Mouse (Mus musculus) midbrain, embryonic 13.5 days (tissue): ENCODE results near the gene Tssk3. TPM values are rescaled to one million over a fixed set of nuclear protein-coding genes. Genes with fewer than 3 reads are reported as not detected.
A peak's percentile ranks its signal among the peaks of the same experiment; 100 is the strongest.
"Not testable (repeated sequence)": the region's sequence is repeated elsewhere in the genome, so short reads cannot be mapped to it uniquely, and the experiment has no call there.

Experiments
- ATAC-seq: fragments of 200-750 bp; cut with Nextera tagmentation; 2 replicates; pipeline ENCODE4 v1.8.0; 2017; ENCODE audit warnings: mild to moderate bottlenecking, moderate TSS enrichment, moderate library complexity
- H3K27ac ChIP-seq: fragments of 300-500 bp; sonication (generic); 2 replicates; pipeline ENCODE4 v1.5.1; 2015; ENCODE audit warnings: inconsistent platforms, mild to moderate bottlenecking, moderate library complexity
- H3K27me3 ChIP-seq: fragments of 300-500 bp; sonication (generic); 2 replicates; pipeline ENCODE4 v1.6.1; 2015; ENCODE audit warnings: mild to moderate bottlenecking, inconsistent platforms
- H3K36me3 ChIP-seq: fragments of 300-500 bp; sonication (generic); 2 replicates; pipeline ENCODE4 v1.6.1; 2015; ENCODE audit warnings: mild to moderate bottlenecking, inconsistent platforms
- H3K4me1 ChIP-seq: fragments of 300-500 bp; sonication (generic); replicated peaks from 2 replicates; pipeline ENCODE4 v1.6.1; 2015; ENCODE audit warnings: inconsistent platforms
- H3K4me2 ChIP-seq: fragments of 300-500 bp; sonication (generic); replicated peaks from 2 replicates; pipeline ENCODE4 v1.6.1; 2015; ENCODE audit warnings: moderate library complexity, mild to moderate bottlenecking, inconsistent platforms
- H3K4me3 ChIP-seq: fragments of 300-500 bp; sonication (generic); replicated peaks from 2 replicates; pipeline ENCODE4 v1.5.1; 2015; ENCODE audit warnings: mild to moderate bottlenecking, inconsistent platforms
- H3K9ac ChIP-seq: fragments of 300-500 bp; sonication (generic); replicated peaks from 2 replicates; pipeline ENCODE4 v1.6.1; 2015; ENCODE audit warnings: mild to moderate bottlenecking, inconsistent platforms
- H3K9me3 ChIP-seq: fragments of 300-500 bp; sonication (generic); 2 replicates; pipeline ENCODE4 v1.6.1; 2016; ENCODE audit warnings: mild to moderate bottlenecking, inconsistent platforms
- WGBS: fragments of 180-500 bp; shearing (Covaris S2); methylation state at CpG from one replicate; pipeline ENCODE4 v1.1.7; 2015; 5-methylcytosine and 5-hydroxymethylcytosine counted together
- polyA plus RNA-seq: library from polyadenylated mRNA; unstranded; fragments of >200 nt; fragmentation: Nextera tagmentation; extraction: Ambion mirVana; gene quantifications from 2 replicates; pipeline ENCODE4 v1.2.1, GENCODE M21; 2015

Tssk3 gene
- polyA plus RNA-seq, 1 experiment from 2014 or later, result 0.16 TPM

GRCm38 (mm10) chr4:129459726-129460125 is 31.1 kb downstream of the Tssk3 start:
- Histone ChIP-seq H3K36me3 (peaks cover 12% of the 10 kb centered on the region), H3K4me2 (no peak overlapping the region), H3K9ac (no peak overlapping the region), H3K9me3 (no peaks in the 10 kb centered on the region), H3K4me3 (no peak overlapping the region), H3K27ac (no peak overlapping the region), H3K4me1 (peaks cover 13% of the 10 kb centered on the region), H3K27me3 (no peaks in the 10 kb centered on the region)
- ATAC-seq, result no peak
- WGBS, result 94% methylated on average over 3 of the region's 3 CpGs

GRCm38 (mm10) chr4:129457311-129457710 is 33.5 kb downstream of the Tssk3 start:
- 67% methylated on average over 2 of the region's 2 CpGs for WGBS
- H3K4me3 ChIP-seq, H3K4me2 ChIP-seq, H3K4me1 ChIP-seq, H3K27ac ChIP-seq, H3K27me3 ChIP-seq, H3K9me3 ChIP-seq, ATAC-seq, H3K9ac ChIP-seq, H3K36me3 ChIP-seq: not testable (repeated sequence)

- Histone ChIP-seq H3K9ac (no peak overlapping the region), H3K9me3 (no peaks in the 10 kb centered on the region), H3K27me3 (no peaks in the 10 kb centered on the region), H3K4me1 (peaks cover 3% of the 10 kb centered on the region; the same call in 1 of the 2 replicates), H3K4me2 (no peak overlapping the region), H3K36me3 (no peaks in the 10 kb centered on the region), H3K27ac (no peak overlapping the region), H3K4me3 (no peak overlapping the region)
- WGBS, result 51% methylated on average over 5 of the region's 5 CpGs
- no peak for ATAC-seq
Observed at GRCm38 (mm10) chr4:129456126-129456525, 34.7 kb downstream of the Tssk3 start.

- WGBS, result 2% methylated on average over 5 of the region's 5 CpGs
- Histone ChIP-seq H3K9me3 (no peaks in the 10 kb centered on the region), H3K36me3 (no peaks in the 10 kb centered on the region), H3K4me3 (no peak overlapping the region), H3K9ac (no peak overlapping the region), H3K4me1 (no peaks in the 10 kb centered on the region), H3K27ac (no peak overlapping the region), H3K27me3 (no peaks in the 10 kb centered on the region), H3K4me2 (no peak overlapping the region)
- ATAC-seq, result peak; percentile 88
Observed at GRCm38 (mm10) chr4:129455265-129455664, 35.6 kb downstream of the Tssk3 start.

- ATAC-seq, result no peak
- no peaks in the 10 kb centered on the region for H3K36me3 ChIP-seq
- H3K9me3 ChIP-seq, result no peaks in the 10 kb centered on the region
- H3K27me3 ChIP-seq, result no peaks in the 10 kb centered on the region
- no peaks in the 10 kb centered on the region for H3K4me1 ChIP-seq
- no peak overlapping the region for H3K9ac ChIP-seq
- no peak overlapping the region for H3K4me3 ChIP-seq
- no peak overlapping the region for H3K4me2 ChIP-seq
- 86% methylated on average over 15 of the region's 15 CpGs for WGBS
- no peak overlapping the region for H3K27ac ChIP-seq
Observed at GRCm38 (mm10) chr4:129451471-129452169, 39.2 kb downstream of the Tssk3 start.

GRCm38 (mm10) chr4:129450851-129451250 is 40.0 kb downstream of the Tssk3 start:
- Histone ChIP-seq H3K4me1 (no peaks in the 10 kb centered on the region), H3K4me3 (no peak overlapping the region), H3K36me3 (no peaks in the 10 kb centered on the region), H3K4me2 (no peak overlapping the region), H3K27me3 (no peaks in the 10 kb centered on the region), H3K27ac (no peak overlapping the region), H3K9ac (no peak overlapping the region), H3K9me3 (no peaks in the 10 kb centered on the region)
- 71% methylated on average over 2 of the region's 2 CpGs for WGBS
- ATAC-seq, result no peak

GRCm38 (mm10) chr4:129448713-129449112 is 42.1 kb downstream of the Tssk3 start:
- Histone ChIP-seq H3K36me3 (no peaks in the 10 kb centered on the region), H3K27ac (no peak overlapping the region), H3K4me1 (no peaks in the 10 kb centered on the region), H3K27me3 (no peaks in the 10 kb centered on the region), H3K9me3 (no peaks in the 10 kb centered on the region), H3K4me2 (no peak overlapping the region), H3K4me3 (no peak overlapping the region), H3K9ac (no peak overlapping the region)
- WGBS, result 90% methylated on average over 6 of the region's 6 CpGs
- no peak for ATAC-seq

GRCm38 (mm10) chr4:129447778-129448563 is 42.9 kb downstream of the Tssk3 start:
- H3K9ac ChIP-seq, result no peak overlapping the region
- no peak for ATAC-seq
- no peak overlapping the region for H3K4me2 ChIP-seq
- 82% methylated on average over 11 of the region's 11 CpGs for WGBS
- no peak overlapping the region for H3K27ac ChIP-seq
- H3K27me3 ChIP-seq, result 0 out of 2 replicates have a peak, but pooled peaks cover 5% of the 10 kb centered on the region
- H3K36me3 ChIP-seq, result no peaks in the 10 kb centered on the region
- H3K4me1 ChIP-seq, result no peaks in the 10 kb centered on the region
- no peaks in the 10 kb centered on the region for H3K9me3 ChIP-seq
- no peak overlapping the region for H3K4me3 ChIP-seq

GRCm38 (mm10) chr4:129447360-129447759 is 43.5 kb downstream of the Tssk3 start:
- Histone ChIP-seq H3K9me3 (no peaks in the 10 kb centered on the region), H3K9ac (no peak overlapping the region), H3K27ac (no peak overlapping the region), H3K27me3 (peaks cover 10% of the 10 kb centered on the region; the same call in 1 of the 2 replicates), H3K36me3 (no peaks in the 10 kb centered on the region), H3K4me1 (no peaks in the 10 kb centered on the region), H3K4me2 (no peak overlapping the region), H3K4me3 (no peak overlapping the region)
- no peak for ATAC-seq
- 85% methylated on average over 8 of the region's 8 CpGs for WGBS

- Histone ChIP-seq H3K9me3 (no peaks in the 10 kb centered on the region), H3K27ac (no peak overlapping the region), H3K4me1 (peaks cover 6% of the 10 kb centered on the region; the same call in 1 of the 2 replicates), H3K36me3 (no peaks in the 10 kb centered on the region), H3K27me3 (peaks cover 42% of the 10 kb centered on the region), H3K4me2 (peak overlapping the region; percentile 68; the same call in 1 of the 2 replicates), H3K4me3 (peak overlapping the region; percentile 62; the same call in 1 of the 2 replicates), H3K9ac (no peak overlapping the region)
- WGBS, result 37% methylated on average over 6 of the region's 6 CpGs
- ATAC-seq, result peak; percentile 51; the same call in 1 of the 2 replicates
Observed at GRCm38 (mm10) chr4:129441145-129441544, 49.7 kb downstream of the Tssk3 start.

- 1% methylated on average over 33 of the region's 33 CpGs for WGBS
- H3K9ac ChIP-seq, result peak within 1 kb of the TSS; percentile 77
- no peaks in the 10 kb centered on the region for H3K36me3 ChIP-seq
- no peaks in the 10 kb centered on the region for H3K9me3 ChIP-seq
- peak; percentile 100 for ATAC-seq
- H3K27ac ChIP-seq, result no peak within 1 kb of the TSS
- peaks cover 6% of the 10 kb centered on the region; the same call in 1 of the 2 replicates for H3K4me1 ChIP-seq
- peaks cover 42% of the 10 kb centered on the region for H3K27me3 ChIP-seq
- H3K4me2 ChIP-seq, result peak within 1 kb of the TSS; percentile 68
- peak within 1 kb of the TSS; percentile 62 for H3K4me3 ChIP-seq
Observed at GRCm38 (mm10) chr4:129440340-129441063, 50.3 kb downstream of the Tssk3 start, which contains the start of gene Zbtb8b. Gene Zbtb8b (minus strand): TSS chr4:129440853.
